Mouse (Mus musculus) MEL (cell line): ENCODE measurements around the gene Il2ra. TPM values are rescaled to one million over a fixed set of nuclear protein-coding genes. Genes with fewer than 3 reads are reported as not detected.

Experiments
- DNase-seq: peaks from one replicate; pipeline ENCODE4 v3.0.0; 2011; ENCODE audit warnings: low read depth, low spot score
- H3K27ac ChIP-seq: 2 replicates; pipeline ENCODE4 v1.5.1; 2012; ENCODE audit warnings: low read depth, mild to moderate bottlenecking, control low read depth, low read length, moderate library complexity; ENCODE audit not compliant: control insufficient read depth
- H3K27me3 ChIP-seq, 2 experiments: fragments of 150-350 bp in 1 of 2; sonication (generic) in 1 of 2; 2 replicates each; pipeline ENCODE4 v1.6.1; 2012; ENCODE audit warnings: low read length in 2 of 2, mild to moderate bottlenecking in 2 of 2, improper control_type of control experiment in 1 of 2, moderate library complexity in 1 of 2; ENCODE audit not compliant: insufficient read depth in 2 of 2, control insufficient read depth in 1 of 2
- H3K36me3 ChIP-seq, 2 experiments: 2 replicates each; pipeline ENCODE4 v1.6.1; 2012 to 2014; ENCODE audit warnings: low read length in 2 of 2, improper control_type of control experiment in 1 of 2, inconsistent platforms in 1 of 2, mild to moderate bottlenecking in 1 of 2; ENCODE audit not compliant: insufficient read depth in 2 of 2, control insufficient read depth in 1 of 2
- H3K4me1 ChIP-seq, 2 experiments: fragments of 150-350 bp in 1 of 2; sonication (generic) in 1 of 2; 2 replicates each; pipeline ENCODE4 v1.6.1; 2012; ENCODE audit warnings: low read length in 2 of 2, improper control_type of control experiment in 1 of 2, mild to moderate bottlenecking in 1 of 2; ENCODE audit not compliant: insufficient read depth in 2 of 2, control insufficient read depth in 1 of 2
- H3K4me3 ChIP-seq, 2 experiments: fragments of 150-350 bp in 1 of 2; sonication (generic) in 1 of 2; 2 replicates each; pipeline ENCODE4 v1.5.1; 2012; ENCODE audit warnings: low read depth in 2 of 2, low read length in 2 of 2, mild to moderate bottlenecking in 2 of 2, moderate library complexity in 2 of 2, control low read depth in 1 of 2, improper control_type of control experiment in 1 of 2; ENCODE audit not compliant: control insufficient read depth in 1 of 2, insufficient read depth in 1 of 2
- H3K79me2 ChIP-seq: 2 replicates; pipeline ENCODE4 v1.6.1; 2012; ENCODE audit warnings: mild to moderate bottlenecking, low read length, moderate library complexity; ENCODE audit not compliant: control insufficient read depth, poor library complexity, insufficient read depth
- H3K9ac ChIP-seq: 2 replicates; pipeline ENCODE4 v1.6.1; 2012; ENCODE audit warnings: low read depth, mild to moderate bottlenecking, control low read depth, low read length, moderate library complexity; ENCODE audit not compliant: control insufficient read depth, poor library complexity, severe bottlenecking
- H3K9me3 ChIP-seq: fragments of 150-350 bp; sonication (generic); replicated peaks from 2 replicates; pipeline ENCODE4 v1.6.1; 2012; ENCODE audit warnings: mild to moderate bottlenecking, low read length, improper control_type of control experiment, moderate library complexity; ENCODE audit not compliant: insufficient read depth
- BHLHE40 ChIP-seq: IDR thresholded peaks from 2 replicates; pipeline ENCODE4 v1.6.1; 2012; ENCODE audit warnings: low read depth, mild to moderate bottlenecking, inconsistent platforms, low read length, improper control_type of control experiment, borderline replicate concordance
- EP300 ChIP-seq, 2 experiments: IDR thresholded peaks; 2 replicates each; pipeline ENCODE4 v1.6.1; 2011; ENCODE audit warnings: improper control_type of control experiment in 2 of 2, low read length in 2 of 2, low read depth in 1 of 2, mild to moderate bottlenecking in 1 of 2
- GABPA ChIP-seq: IDR thresholded peaks from 2 replicates; pipeline ENCODE4 v1.6.1; 2012; ENCODE audit warnings: low read depth, mild to moderate bottlenecking, inconsistent platforms, low read length, improper control_type of control experiment, moderate library complexity
- GATA1 ChIP-seq: IDR thresholded peaks from 2 replicates; pipeline ENCODE4 v1.6.1; 2011; ENCODE audit warnings: low read depth, low read length, improper control_type of control experiment
- KAT2A ChIP-seq: conservative IDR thresholded peaks from 2 replicates; pipeline ENCODE4 v1.6.1; 2012; ENCODE audit warnings: low read depth, low read length, improper control_type of control experiment, inconsistent platforms
- MAZ ChIP-seq: IDR thresholded peaks from 2 replicates; pipeline ENCODE4 v1.6.1; 2012; ENCODE audit warnings: low read depth, mild to moderate bottlenecking, inconsistent platforms, low read length, improper control_type of control experiment
- MEF2A ChIP-seq: IDR thresholded peaks from 2 replicates; pipeline ENCODE4 v1.6.1; 2014; ENCODE audit warnings: low read depth, mild to moderate bottlenecking, inconsistent platforms, low read length, improper control_type of control experiment; ENCODE audit not compliant: poor library complexity, insufficient replicate concordance, severe bottlenecking; ENCODE audit errors: extremely low read depth
- MYB ChIP-seq: IDR thresholded peaks from 2 replicates; pipeline ENCODE4 v1.6.1; 2011; ENCODE audit warnings: mild to moderate bottlenecking, low read depth, low read length, improper control_type of control experiment
- MYC ChIP-seq: IDR thresholded peaks from 2 replicates; pipeline ENCODE4 v1.6.1; 2011; ENCODE audit warnings: low read depth, mild to moderate bottlenecking, low read length, improper control_type of control experiment, moderate library complexity
- NELFE ChIP-seq: IDR thresholded peaks from 2 replicates; pipeline ENCODE4 v1.6.1; 2011; ENCODE audit warnings: low read depth, low read length, improper control_type of control experiment
- POLR2AphosphoS2 ChIP-seq: IDR thresholded peaks from 2 replicates; pipeline ENCODE4 v1.6.1; 2011; ENCODE audit warnings: low read length, improper control_type of control experiment
- POLR2AphosphoS5 ChIP-seq: IDR thresholded peaks from 2 replicates; pipeline ENCODE4 v1.6.1; 2012; ENCODE audit warnings: low read depth, borderline replicate concordance, mild to moderate bottlenecking, inconsistent platforms, low read length, moderate library complexity, mixed read lengths
- RCOR1 ChIP-seq: IDR thresholded peaks from 2 replicates; pipeline ENCODE4 v1.6.1; 2012; ENCODE audit warnings: low read depth, mild to moderate bottlenecking, inconsistent platforms, low read length, improper control_type of control experiment
- TBP ChIP-seq: IDR thresholded peaks from 2 replicates; pipeline ENCODE4 v1.8.0; 2011; ENCODE audit warnings: low read depth, low read length, improper control_type of control experiment
- TCF12 ChIP-seq: IDR thresholded peaks from 2 replicates; pipeline ENCODE4 v1.6.1; 2014; ENCODE audit warnings: low read depth, mild to moderate bottlenecking, inconsistent platforms, low read length, improper control_type of control experiment, moderate library complexity
- USF1 ChIP-seq: IDR thresholded peaks from 2 replicates; pipeline ENCODE4 v1.6.1; 2014; ENCODE audit warnings: low read depth, mild to moderate bottlenecking, inconsistent platforms, low read length, improper control_type of control experiment, moderate library complexity
- ZKSCAN1 ChIP-seq: IDR thresholded peaks from 2 replicates; pipeline ENCODE4 v1.6.1; 2012; ENCODE audit warnings: low read depth, mild to moderate bottlenecking, inconsistent platforms, low read length, improper control_type of control experiment, moderate library complexity
- ZNF384 ChIP-seq: IDR thresholded peaks from 2 replicates; pipeline ENCODE4 v1.6.1; 2012; ENCODE audit warnings: low read depth, mild to moderate bottlenecking, inconsistent platforms, low read length, improper control_type of control experiment
- polyA plus RNA-seq, 2 experiments: library from polyadenylated mRNA; stranded (reverse) in 1 of 2; unstranded in 1 of 2; fragments of >175 nt in 1 of 2; fragments of >200 nt in 1 of 2; gene quantifications; 2 replicates each; pipeline versions ENCODE4 v1.2.1 to v1.2.4; 2012; ENCODE audit warnings: low replicate concordance in 2 of 2, low read depth in 1 of 2; ENCODE audit not compliant: insufficient read length in 2 of 2, insufficient read depth in 1 of 2, missing spikeins in 1 of 2
- total RNA-seq: library from RNA; depleted of rRNA; stranded (reverse); fragments of 300-350 nt; gene quantifications from 2 replicates; pipeline ENCODE4 v1.2.3, GENCODE M21; 2012

Gene Il2ra
- total and polyA plus RNA-seq, 3 experiments, result not detected

DNA sequence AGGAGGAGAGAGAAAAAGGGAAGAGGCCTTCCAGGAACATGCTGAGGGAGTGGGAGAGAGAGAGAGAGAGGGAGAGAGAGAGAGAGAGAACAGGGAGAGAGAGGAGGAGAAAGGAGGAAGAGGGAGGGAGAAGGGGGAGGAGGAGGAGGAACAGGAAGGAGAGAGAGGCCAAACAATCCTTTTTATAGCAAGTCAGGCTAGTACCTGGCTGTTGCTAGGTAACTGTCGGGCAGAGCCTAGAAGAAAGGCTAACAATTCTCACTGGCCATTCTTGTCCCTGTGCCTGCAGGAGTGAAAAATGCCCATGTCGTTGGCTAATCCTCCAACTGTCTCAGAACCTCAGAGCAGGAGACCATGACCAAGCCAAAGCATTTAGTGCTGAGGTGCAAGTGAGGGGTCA lies 16.7 kb downstream of the Il2ra start:
- no peak for DNase-seq
- no peaks in the 10 kb centered on the region for H3K36me3 ChIP-seq
- no peak overlapping the region for H3K9ac ChIP-seq

DNA sequence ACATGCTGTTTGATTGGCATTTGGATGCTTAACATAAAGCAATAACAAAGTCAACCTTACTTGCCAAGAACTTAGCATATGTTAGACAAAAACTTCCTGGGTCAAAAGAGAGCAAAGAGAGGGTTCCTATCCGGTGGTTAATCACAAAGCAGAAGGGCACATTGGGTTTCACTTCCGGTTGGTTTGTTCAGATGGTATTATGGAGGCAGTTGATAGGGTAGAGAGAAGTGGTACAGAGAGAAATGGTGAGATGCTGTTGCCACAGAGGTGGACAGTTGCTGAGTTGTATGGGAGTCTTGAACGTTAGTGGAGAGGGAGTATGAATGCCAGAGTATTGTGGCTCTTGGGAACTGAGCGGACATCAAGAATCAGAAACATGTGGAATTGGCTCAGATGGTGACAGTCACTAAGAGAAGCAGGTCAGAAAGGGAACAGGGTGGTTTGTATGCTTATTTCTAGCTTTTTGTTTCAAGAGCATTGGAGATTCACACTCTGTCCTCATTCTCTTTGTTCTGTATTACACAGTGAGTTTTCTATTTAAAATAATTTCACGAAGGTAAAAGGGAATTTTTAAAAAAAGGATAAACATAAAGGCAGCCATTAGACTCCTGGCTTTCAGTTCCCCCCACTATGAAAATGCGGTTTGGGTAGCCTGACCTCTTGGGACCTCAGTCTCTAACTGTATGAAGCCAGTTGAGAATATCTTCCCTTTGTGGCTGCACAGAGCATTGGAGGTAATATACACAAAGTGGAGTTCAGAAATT lies 19.7 kb downstream of the Il2ra start:
- H3K4me1 ChIP-seq, result peaks cover 0 to 6% of the 10 kb centered on the region in 2 experiments; a peak in 1 of 4 replicates
- no peaks in the 10 kb centered on the region for H3K9me3 ChIP-seq
- TF ChIP-seq MAZ (no peak), GATA1 (no peak), GABPA (no peak), TCF12 (no peak), BHLHE40 (no peak), MYB (no peak), USF1 (no peak), NELFE (no peak), ZNF384 (no peak), TBP (no peak), POLR2AphosphoS2 (no peak), MYC (no peak), EP300 (IDR thresholded peaks at IDR 0.05; ENCODE audit: low read depth in 1 of 2, low read length in 2 of 2) (no peak), RCOR1 (no peak), ZKSCAN1 (no peak), POLR2AphosphoS5 (no peak), KAT2A (no peak), MEF2A (no peak)
- TF ChIP-seq, all 39 proteins: peak for 0
- Histone ChIP-seq H3K27ac (no peak overlapping the region), H3K79me2 (no peaks in the 10 kb centered on the region), H3K27me3 (peaks cover 0 to 8% of the 10 kb centered on the region in 2 experiments; a peak in 3 of 4 replicates), H3K4me3 (no peak overlapping the region), H3K36me3 (no peaks in the 10 kb centered on the region), H3K9ac (no peak overlapping the region)
- DNase-seq, result no peak

More for the DNA sequence above, 16.7 kb downstream of the Il2ra start:
- no peak for TF ChIP-seq EP300 (IDR thresholded peaks at IDR 0.05; ENCODE audit: low read depth in 1 of 2, low read length in 2 of 2)
- Histone ChIP-seq H3K9me3 (no peaks in the 10 kb centered on the region), H3K4me3 (no peak overlapping the region), H3K79me2 (no peaks in the 10 kb centered on the region), H3K27ac (no peak overlapping the region), H3K4me1 (peaks cover 0 to 4% of the 10 kb centered on the region in 2 experiments; a peak in 1 of 4 replicates), H3K27me3 (peaks cover 2 to 8% of the 10 kb centered on the region in 2 experiments; a peak in 3 of 4 replicates)
